Mouse (Mus musculus) heart, embryonic 16.5 days (tissue): ENCODE results near the gene Gnat1. TPM values are rescaled to one million over a fixed set of nuclear protein-coding genes. Genes with fewer than 3 reads are reported as not detected.

Experiments
- ATAC-seq: fragments of 200-750 bp; cut with Nextera tagmentation; replicated peaks from 2 replicates; pipeline ENCODE4 v1.8.0; 2017; ENCODE audit warnings: moderate number of reproducible peaks; ENCODE audit not compliant: insufficient read depth, low FRiP score; ENCODE audit errors: extremely low read depth
- H3K27ac ChIP-seq: fragments of 300-500 bp; sonication (generic); 2 replicates; pipeline ENCODE4 v1.5.1; 2014; ENCODE audit warnings: mild to moderate bottlenecking, low read length, control low read depth, moderate library complexity
- H3K27me3 ChIP-seq: fragments of 300-500 bp; sonication (generic); 2 replicates; pipeline ENCODE4 v1.6.1; 2014; ENCODE audit warnings: low read length, mixed read lengths; ENCODE audit not compliant: control insufficient read depth, insufficient read depth
- H3K36me3 ChIP-seq: fragments of 300-500 bp; sonication (generic); 2 replicates; pipeline ENCODE4 v1.6.1; 2014; ENCODE audit not compliant: control insufficient read depth, insufficient read depth
- H3K4me1 ChIP-seq: fragments of 300-500 bp; sonication (generic); 2 replicates; pipeline ENCODE4 v1.6.1; 2014; ENCODE audit warnings: low read length, mixed read lengths; ENCODE audit not compliant: control insufficient read depth, insufficient read depth
- H3K4me2 ChIP-seq: fragments of 300-500 bp; sonication (generic); 2 replicates; pipeline ENCODE4 v1.6.1; 2014; ENCODE audit warnings: low read depth, mild to moderate bottlenecking, control low read depth, low read length
- H3K4me3 ChIP-seq: fragments of 300-500 bp; sonication (generic); 2 replicates; pipeline ENCODE4 v1.5.1; 2014; ENCODE audit warnings: mild to moderate bottlenecking, control low read depth, low read length
- H3K9ac ChIP-seq: fragments of 300-500 bp; sonication (generic); 2 replicates; pipeline ENCODE4 v1.6.1; 2014; ENCODE audit warnings: low read length, control low read depth
- H3K9me3 ChIP-seq: fragments of 300-500 bp; sonication (generic); replicated peaks from 2 replicates; pipeline ENCODE4 v1.6.1; 2016; ENCODE audit warnings: low read length; ENCODE audit not compliant: control insufficient read depth
- WGBS: fragments of 180-500 bp; shearing (Covaris S2); extraction: QIAGEN DNeasy Blood & Tissue Kit; methylation state at CpG from one replicate; pipeline ENCODE4 v1.1.7; 2014; 5-methylcytosine and 5-hydroxymethylcytosine counted together
- polyA plus RNA-seq: library from polyadenylated mRNA; unstranded; fragments of >200 nt; fragmentation: Nextera tagmentation; extraction: Ambion mirVana; gene quantifications from 2 replicates; pipeline ENCODE4 v1.2.1, GENCODE M21; 2015

The Gnat1 gene
- polyA plus RNA-seq, 1 experiment from 2014 or later: 0.39 TPM

- H3K27ac ChIP-seq: no peak within 1 kb of the TSS
Measured at GRCm38 (mm10) chr9:107669480-107669945, 10.0 kb downstream of the Gnat1 start, which contains the start of gene Slc38a3. Gene Slc38a3 (minus strand): TSS chr9:107669530.

GRCm38 (mm10) chr9:107668916-107669315 is 10.6 kb downstream of the Gnat1 start:
- Histone ChIP-seq H3K36me3 (no peaks in the 10 kb centered on the region), H3K27me3 (peaks cover 16% of the 10 kb centered on the region), H3K4me3 (no peak overlapping the region), H3K4me1 (peaks cover 22% of the 10 kb centered on the region), H3K9me3 (no peaks in the 10 kb centered on the region), H3K27ac (no peak overlapping the region), H3K4me2 (no peak overlapping the region), H3K9ac (no peak overlapping the region)
- no peak for ATAC-seq
- WGBS: 61% methylated on average over 3 of the region's 3 CpGs

More at GRCm38 (mm10) chr9:107669480-107669945, 10.0 kb downstream of the Gnat1 start, which contains the start of gene Slc38a3:
- Histone ChIP-seq H3K4me2 (no peak within 1 kb of the TSS), H3K4me1 (peaks cover 22% of the 10 kb centered on the region), H3K36me3 (no peaks in the 10 kb centered on the region), H3K4me3 (no peak within 1 kb of the TSS), H3K9me3 (no peaks in the 10 kb centered on the region), H3K9ac (0 out of 2 replicates have a peak within 1 kb of the TSS, but pooled peaks have one; percentile 20), H3K27me3 (peaks cover 17% of the 10 kb centered on the region)
- 86% methylated on average over 9 of the region's 9 CpGs for WGBS
- no peak for ATAC-seq

- Histone ChIP-seq H3K36me3 (no peaks in the 10 kb centered on the region), H3K27ac (no peak overlapping the region), H3K4me3 (no peak overlapping the region), H3K9ac (no peak overlapping the region), H3K27me3 (peaks cover 14% of the 10 kb centered on the region), H3K4me1 (peaks cover 22% of the 10 kb centered on the region), H3K9me3 (no peaks in the 10 kb centered on the region), H3K4me2 (no peak overlapping the region)
- 38% methylated on average over 8 of the region's 8 CpGs for WGBS
- no peak for ATAC-seq
Measured at GRCm38 (mm10) chr9:107668011-107668410, 11.5 kb downstream of the Gnat1 start.

- peaks cover 22% of the 10 kb centered on the region for H3K4me1 ChIP-seq
- H3K4me2 ChIP-seq: peak overlapping the region; percentile 85
- peaks cover 14% of the 10 kb centered on the region for H3K27me3 ChIP-seq
- peak overlapping the region; percentile 65 for H3K9ac ChIP-seq
- no peaks in the 10 kb centered on the region for H3K36me3 ChIP-seq
- peak; percentile 89 for ATAC-seq
- no peak overlapping the region for H3K27ac ChIP-seq
- peak overlapping the region; percentile 52 for H3K4me3 ChIP-seq
- H3K9me3 ChIP-seq: no peaks in the 10 kb centered on the region
- under 1% methylated on average over 24 of the region's 24 CpGs for WGBS
Measured at GRCm38 (mm10) chr9:107667219-107667618, 12.3 kb downstream of the Gnat1 start.

- under 1% methylated on average over 30 of the region's 30 CpGs for WGBS
- Histone ChIP-seq H3K27ac (no peak overlapping the region), H3K9me3 (no peaks in the 10 kb centered on the region), H3K4me3 (peak overlapping the region; percentile 52), H3K4me2 (peak overlapping the region; percentile 85), H3K9ac (peak overlapping the region; percentile 65), H3K36me3 (no peaks in the 10 kb centered on the region), H3K4me1 (peaks cover 22% of the 10 kb centered on the region), H3K27me3 (peaks cover 14% of the 10 kb centered on the region)
- peak; percentile 19; the same call in 1 of the 2 replicates for ATAC-seq
Measured at GRCm38 (mm10) chr9:107666751-107667205, 12.7 kb downstream of the Gnat1 start.

- H3K4me1 ChIP-seq: peaks cover 22% of the 10 kb centered on the region
- no peaks in the 10 kb centered on the region for H3K36me3 ChIP-seq
- H3K9ac ChIP-seq: no peak overlapping the region
- no peak overlapping the region for H3K4me3 ChIP-seq
- H3K9me3 ChIP-seq: no peaks in the 10 kb centered on the region
- no peak overlapping the region for H3K27ac ChIP-seq
- no peak for ATAC-seq
- H3K27me3 ChIP-seq: peaks cover 14% of the 10 kb centered on the region
- WGBS: 86% methylated on average over 7 of the region's 7 CpGs
- no peak overlapping the region for H3K4me2 ChIP-seq
Measured at GRCm38 (mm10) chr9:107665308-107665707, 14.2 kb downstream of the Gnat1 start.

- no peak overlapping the region for H3K4me2 ChIP-seq
- no peaks in the 10 kb centered on the region for H3K36me3 ChIP-seq
- no peak for ATAC-seq
- H3K27ac ChIP-seq: no peak overlapping the region
- no peaks in the 10 kb centered on the region for H3K9me3 ChIP-seq
- no peak overlapping the region for H3K9ac ChIP-seq
- WGBS: 74% methylated on average over 9 of the region's 9 CpGs
- no peak overlapping the region for H3K4me3 ChIP-seq
- H3K4me1 ChIP-seq: peaks cover 20% of the 10 kb centered on the region
- peaks cover 14% of the 10 kb centered on the region for H3K27me3 ChIP-seq
Measured at GRCm38 (mm10) chr9:107663525-107663924, 16.0 kb downstream of the Gnat1 start.

- Histone ChIP-seq H3K27me3 (peaks cover 14% of the 10 kb centered on the region), H3K36me3 (no peaks in the 10 kb centered on the region), H3K9ac (no peak overlapping the region), H3K4me2 (no peak overlapping the region), H3K4me3 (no peak overlapping the region), H3K27ac (no peak overlapping the region), H3K4me1 (peaks cover 8% of the 10 kb centered on the region), H3K9me3 (no peaks in the 10 kb centered on the region)
- WGBS: 71% methylated on average over 8 of the region's 8 CpGs
- ATAC-seq: no peak
Measured at GRCm38 (mm10) chr9:107662342-107662741, 17.2 kb downstream of the Gnat1 start.

- H3K27ac ChIP-seq: no peak overlapping the region
- ATAC-seq: no peak
- 69% methylated on average over 3 of the region's 3 CpGs for WGBS
- no peak overlapping the region for H3K9ac ChIP-seq
- H3K4me2 ChIP-seq: no peak overlapping the region
- H3K27me3 ChIP-seq: peaks cover 8% of the 10 kb centered on the region; the same call in 1 of the 2 replicates
- H3K36me3 ChIP-seq: no peaks in the 10 kb centered on the region
- no peaks in the 10 kb centered on the region for H3K9me3 ChIP-seq
- no peak overlapping the region for H3K4me3 ChIP-seq
- H3K4me1 ChIP-seq: no peaks in the 10 kb centered on the region
Measured at GRCm38 (mm10) chr9:107660777-107661176, 18.7 kb downstream of the Gnat1 start.
